Mouse (Mus musculus) hematopoietic stem cell, adult 5-6 weeks (primary cell): Measurements from ENCODE around the gene Scap. TPM values are rescaled to one million over a fixed set of nuclear protein-coding genes. Genes with fewer than 3 reads are reported as not detected.
"Not testable (repeated sequence)": the region's sequence is repeated elsewhere in the genome, so short reads cannot be mapped to it uniquely, and the experiment has no call there.

Experiments used
- ATAC-seq, 2 experiments: fragments of 125-278 bp in 1 of 2; replicated peaks in 1 of 2; 2 replicates each; pipeline ENCODE4 v1.8.0; 2016 to 2017; ENCODE audit warnings: inconsistent platforms in 2 of 2, mild to moderate bottlenecking in 2 of 2, moderate number of reproducible peaks in 2 of 2, low read depth in 1 of 2, moderate TSS enrichment in 1 of 2; ENCODE audit not compliant: low FRiP score in 2 of 2, poor library complexity in 2 of 2, severe bottlenecking in 2 of 2, insufficient read depth in 1 of 2, low TSS enrichment in 1 of 2
- total RNA-seq: library from RNA; stranded (forward); fragments of 172-1452, 232-1000 nt; gene quantifications from 2 replicates; pipeline ENCODE4 v1.2.3, GENCODE M21; 2017

Gene Scap
- total RNA-seq, 1 experiment from 2014 or later, result 21.4 TPM

GRCm38 (mm10) chr9:110328178-110328577 is 4.9 kb upstream of the Scap start:
- ATAC-seq, result no peak

- ATAC-seq, result peak; percentile 16 to 19; a peak in 3 of 4 replicates
Observed at GRCm38 (mm10) chr9:110328946-110329630, 4.0 kb upstream of the Scap start.

- peak; percentile 27 to 42; a peak in 3 of 4 replicates for ATAC-seq
Observed at GRCm38 (mm10) chr9:110329655-110330054, 3.4 kb upstream of the Scap start.

- ATAC-seq, result 0 out of 4 replicates have a peak, but pooled peaks of 1 of the 2 experiments have one; percentile 27
Observed at GRCm38 (mm10) chr9:110330341-110330740, 2.7 kb upstream of the Scap start.

- ATAC-seq, result not testable (repeated sequence)
Observed at GRCm38 (mm10) chr9:110330913-110331312, 2.2 kb upstream of the Scap start.

- no peak for ATAC-seq
Observed at GRCm38 (mm10) chr9:110333896-110334259, 790 bp downstream of the Scap start.

- no peak for ATAC-seq
Observed at GRCm38 (mm10) chr9:110334849-110335248, 1.8 kb downstream of the Scap start.

GRCm38 (mm10) chr9:110340037-110340750 is 7.1 kb downstream of the Scap start:
- ATAC-seq, result no peak

GRCm38 (mm10) chr9:110342008-110342407 is 8.9 kb downstream of the Scap start:
- no peak for ATAC-seq

GRCm38 (mm10) chr9:110343805-110344204 is 10.7 kb downstream of the Scap start:
- ATAC-seq, result no peak

GRCm38 (mm10) chr9:110345057-110345739 is 12.1 kb downstream of the Scap start:
- ATAC-seq, result no peak

- no peak for ATAC-seq
Observed at GRCm38 (mm10) chr9:110348899-110349298, 15.8 kb downstream of the Scap start.

- no peak for ATAC-seq
Observed at GRCm38 (mm10) chr9:110350188-110350587, 17.1 kb downstream of the Scap start.

GRCm38 (mm10) chr9:110350612-110351011 is 17.5 kb downstream of the Scap start:
- no peak for ATAC-seq

- ATAC-seq, result no peak
Observed at GRCm38 (mm10) chr9:110351350-110351749, 18.3 kb downstream of the Scap start.

GRCm38 (mm10) chr9:110351932-110352632 is 19.0 kb downstream of the Scap start:
- peak; percentile 79 for ATAC-seq

- ATAC-seq, result no peak
Observed at GRCm38 (mm10) chr9:110358341-110358740, 25.3 kb downstream of the Scap start.

GRCm38 (mm10) chr9:110361299-110361698 is 28.2 kb downstream of the Scap start:
- no peak for ATAC-seq
